Mouse (Mus musculus): ENCODE results near the gene Abhd15. TPM values are rescaled to one million over a fixed set of nuclear protein-coding genes. Genes with fewer than 3 reads are reported as not detected.

The Abhd15 gene
- polyA plus RNA-seq, 1 experiment from 2014 or later, result 1.9 TPM

DNA sequence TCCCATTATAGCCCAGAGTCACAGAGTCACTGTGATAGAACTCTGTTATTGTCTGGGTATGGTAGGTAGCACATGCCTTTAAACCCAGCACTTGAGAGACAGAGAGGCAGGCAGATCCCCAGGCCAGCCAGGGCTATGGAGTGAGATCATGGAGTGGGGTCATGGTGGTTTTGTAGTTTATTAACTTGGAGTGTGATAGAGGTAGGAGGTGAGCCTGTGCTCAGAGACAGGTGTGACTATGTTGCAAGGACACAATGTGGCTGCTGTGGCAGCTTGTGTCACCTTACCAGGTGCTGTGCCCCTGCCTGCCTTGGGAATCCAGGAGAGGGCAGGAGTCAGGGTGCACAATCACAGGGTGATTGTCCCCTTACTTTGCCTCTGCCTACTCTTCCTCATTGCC is 19.4 kb upstream of the Abhd15 start:
- 0 out of 2 replicates have a peak overlapping the region, but pooled peaks have one; percentile 89 for H3K4me2 ChIP-seq (replicated peaks)
- H3K9me3 ChIP-seq, result no peaks in the 10 kb centered on the region
- H3K36me3 ChIP-seq, result peaks cover 12% of the 10 kb centered on the region; the same call in 1 of the 2 replicates
- H3K27me3 ChIP-seq, result no peaks in the 10 kb centered on the region
- H3K9ac ChIP-seq (replicated peaks), result peak overlapping the region; percentile 97; the same call in 1 of the 2 replicates
- no peak overlapping the region for H3K27ac ChIP-seq (replicated peaks)
- no peak for ATAC-seq (replicated peaks)
- 0 out of 2 replicates have a peak overlapping the region, but pooled peaks have one; percentile 93 for H3K4me3 ChIP-seq
- H3K4me1 ChIP-seq, result peaks cover 68% of the 10 kb centered on the region

DNA sequence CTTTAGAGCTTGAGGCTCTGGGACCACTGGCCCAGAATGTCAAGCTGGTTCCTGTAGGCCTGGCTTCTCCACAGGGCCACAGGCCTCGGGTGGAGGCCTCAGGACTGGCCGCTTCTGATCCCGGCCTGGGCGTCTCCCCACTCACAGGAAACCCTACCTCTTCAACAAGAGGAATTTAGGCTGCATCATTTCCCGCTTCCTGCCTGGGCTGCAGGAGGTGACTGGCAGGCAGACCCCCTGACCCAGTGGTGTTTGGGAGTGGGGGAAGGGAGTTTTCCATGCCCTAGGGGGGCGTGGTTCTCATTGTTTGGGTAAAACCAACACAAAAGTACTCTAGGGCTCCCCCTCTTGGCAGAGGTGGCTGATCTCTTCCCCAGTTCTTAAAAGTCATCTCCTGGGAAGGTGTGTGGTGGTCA is 17.6 kb upstream of the Abhd15 start:
- ATAC-seq (replicated peaks), result no peak
- Histone ChIP-seq H3K9ac (replicated peaks) (no peak overlapping the region), H3K4me2 (replicated peaks) (no peak overlapping the region), H3K36me3 (peaks cover 23% of the 10 kb centered on the region), H3K4me3 (no peak overlapping the region), H3K9me3 (no peaks in the 10 kb centered on the region), H3K27ac (replicated peaks) (0 out of 2 replicates have a peak overlapping the region, but pooled peaks have one; percentile 52), H3K4me1 (peaks cover 55% of the 10 kb centered on the region), H3K27me3 (no peaks in the 10 kb centered on the region)
- WGBS, result 22% methylated on average over 6 of the region's 6 CpGs

DNA sequence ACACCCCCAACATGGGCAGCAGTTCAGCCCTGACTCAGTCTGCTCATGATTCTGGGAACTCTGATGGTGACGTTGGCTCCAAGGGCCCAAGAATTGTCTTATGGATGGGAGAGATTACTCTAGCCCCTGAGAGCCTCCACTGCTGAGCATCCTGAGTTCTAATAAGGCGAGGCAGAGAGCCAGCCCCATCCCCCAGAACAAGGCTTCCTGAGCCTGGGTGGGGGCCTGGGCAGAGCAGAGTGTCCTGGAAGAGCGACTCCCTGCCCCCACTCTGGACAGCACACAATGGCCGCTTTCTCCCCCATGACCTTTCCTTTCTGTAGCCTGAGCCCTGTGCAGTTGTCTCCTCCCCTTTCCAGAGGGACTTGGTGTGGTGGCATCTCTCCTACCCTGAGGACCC is 17.1 kb upstream of the Abhd15 start:
- Histone ChIP-seq H3K27me3 (no peaks in the 10 kb centered on the region), H3K27ac (replicated peaks) (peak overlapping the region; percentile 22; the same call in 1 of the 2 replicates), H3K9ac (replicated peaks) (no peak overlapping the region), H3K4me2 (replicated peaks) (no peak overlapping the region), H3K9me3 (no peaks in the 10 kb centered on the region), H3K4me1 (peaks cover 50% of the 10 kb centered on the region), H3K36me3 (peaks cover 28% of the 10 kb centered on the region), H3K4me3 (no peak overlapping the region)
- ATAC-seq (replicated peaks), result no peak
- 49% methylated on average over 4 of the region's 4 CpGs for WGBS

DNA sequence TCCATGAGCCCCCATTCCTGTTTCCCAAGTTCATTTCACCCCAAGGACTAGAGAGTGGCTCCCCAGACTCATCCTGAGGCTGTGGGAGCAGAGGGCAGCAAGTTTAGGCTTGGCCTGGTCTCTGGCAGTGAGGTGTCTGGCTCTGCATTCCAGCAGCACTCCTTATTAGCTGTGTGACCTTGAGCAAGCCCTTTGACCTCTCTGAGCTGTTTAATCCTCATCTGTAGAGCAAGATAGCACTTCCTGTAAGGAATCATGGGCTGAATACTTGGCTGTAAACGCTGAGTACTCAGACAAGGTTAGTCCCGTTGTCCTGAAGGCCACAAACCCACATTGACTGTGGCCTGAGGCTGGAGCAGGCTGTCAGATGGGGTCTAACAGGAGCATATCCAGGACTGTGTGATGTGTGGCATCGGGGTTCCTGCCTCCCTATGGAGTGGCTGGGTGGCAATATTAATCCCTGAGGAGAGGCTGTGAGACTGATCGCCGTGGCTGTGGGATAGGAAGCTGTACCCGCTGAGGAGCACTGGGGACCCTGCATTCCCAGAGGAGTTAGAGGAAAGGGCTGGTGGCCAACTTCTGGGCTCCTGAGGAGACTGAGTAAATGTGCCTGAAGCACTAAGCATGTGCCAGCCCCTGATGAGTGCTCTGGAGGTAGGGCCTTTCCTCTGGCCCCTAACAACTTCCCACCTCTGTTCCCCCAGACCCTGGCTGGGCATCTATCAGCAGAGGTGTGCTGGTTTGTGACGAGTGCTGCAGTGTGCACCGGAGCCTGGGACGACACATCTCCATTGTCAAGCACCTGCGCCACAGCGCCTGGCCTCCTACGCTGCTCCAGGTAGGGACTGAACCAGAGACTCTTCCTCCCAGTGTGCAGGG is 16.4 kb upstream of the Abhd15 start:
- Histone ChIP-seq H3K36me3 (peaks cover 35% of the 10 kb centered on the region), H3K4me3 (no peak overlapping the region), H3K4me2 (replicated peaks) (no peak overlapping the region), H3K27me3 (no peaks in the 10 kb centered on the region), H3K4me1 (peaks cover 50% of the 10 kb centered on the region), H3K9me3 (no peaks in the 10 kb centered on the region), H3K9ac (replicated peaks) (no peak overlapping the region), H3K27ac (replicated peaks) (peak overlapping the region; percentile 22; the same call in 1 of the 2 replicates)
- WGBS, result 80% methylated on average over 12 of the region's 12 CpGs
- ATAC-seq (replicated peaks), result no peak

DNA sequence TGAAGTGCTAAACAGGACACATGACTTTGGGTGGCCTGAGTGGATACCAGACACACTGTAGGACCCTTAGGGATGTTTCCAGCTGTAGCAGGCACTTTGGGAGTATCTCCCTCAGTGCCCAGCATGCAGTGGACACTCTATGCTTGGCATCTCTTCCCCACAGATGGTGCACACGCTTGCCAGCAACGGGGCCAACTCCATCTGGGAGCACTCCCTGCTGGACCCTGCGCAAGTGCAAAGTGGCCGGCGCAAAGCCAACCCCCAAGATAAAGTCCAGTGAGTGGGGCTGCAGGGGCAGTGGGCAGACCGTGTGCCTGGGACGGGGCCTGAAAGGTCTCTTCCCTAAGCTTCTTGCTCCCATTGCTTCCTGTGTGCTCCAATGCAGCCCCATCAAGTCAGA is 15.6 kb upstream of the Abhd15 start:
- no peak overlapping the region for H3K4me2 ChIP-seq (replicated peaks)

DNA sequence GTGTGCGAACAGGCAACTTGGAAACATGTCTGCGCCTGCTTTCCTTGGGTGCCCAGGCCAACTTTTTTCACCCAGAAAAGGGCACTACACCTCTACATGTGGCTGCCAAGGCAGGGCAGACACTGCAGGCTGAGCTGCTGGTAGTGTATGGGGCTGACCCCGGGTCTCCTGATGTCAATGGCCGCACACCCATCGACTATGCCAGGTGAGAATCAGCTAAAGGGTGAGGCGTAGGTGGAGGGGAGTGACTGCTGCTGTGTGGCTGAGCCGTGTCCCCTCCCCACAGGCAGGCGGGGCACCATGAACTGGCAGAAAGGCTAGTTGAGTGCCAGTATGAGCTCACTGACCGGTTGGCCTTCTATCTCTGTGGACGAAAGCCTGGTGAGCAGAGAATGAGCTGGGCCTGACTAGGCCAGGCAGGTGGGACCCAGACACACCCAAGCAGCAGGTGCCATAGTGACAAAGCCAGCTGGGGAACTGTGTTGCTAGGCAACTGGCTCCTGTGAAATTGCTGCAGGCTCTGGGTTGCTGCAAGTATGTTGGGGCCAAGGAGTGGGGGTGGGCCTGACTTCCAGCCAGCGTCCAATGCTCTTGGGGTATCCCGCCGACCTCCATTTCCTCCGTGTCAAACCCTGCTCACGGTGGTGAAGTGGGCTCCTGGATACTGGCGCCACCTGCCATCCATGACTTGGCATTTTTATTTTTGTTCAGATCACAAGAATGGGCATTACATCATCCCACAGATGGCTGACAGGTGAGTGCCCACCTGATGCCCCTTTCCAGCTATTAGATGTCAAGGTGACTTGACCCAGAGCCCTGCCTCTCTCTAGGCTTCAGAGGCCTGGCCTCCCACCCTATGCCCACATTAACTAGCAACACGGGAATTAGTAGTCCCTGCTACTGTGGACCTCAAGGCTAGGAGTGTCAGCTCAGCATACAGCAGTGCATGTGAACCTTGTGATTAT is 14.3 kb upstream of the Abhd15 start:
- H3K36me3 ChIP-seq, result peaks cover 56% of the 10 kb centered on the region

More for the DNA sequence above, 15.6 kb upstream of the Abhd15 start:
- no peak for ATAC-seq (replicated peaks)
- Histone ChIP-seq H3K36me3 (peaks cover 43% of the 10 kb centered on the region), H3K9ac (replicated peaks) (no peak overlapping the region), H3K4me3 (no peak overlapping the region), H3K27ac (replicated peaks) (no peak overlapping the region), H3K27me3 (no peaks in the 10 kb centered on the region), H3K9me3 (no peaks in the 10 kb centered on the region), H3K4me1 (peaks cover 44% of the 10 kb centered on the region)
- WGBS, result 89% methylated on average over 7 of the region's 7 CpGs

DNA sequence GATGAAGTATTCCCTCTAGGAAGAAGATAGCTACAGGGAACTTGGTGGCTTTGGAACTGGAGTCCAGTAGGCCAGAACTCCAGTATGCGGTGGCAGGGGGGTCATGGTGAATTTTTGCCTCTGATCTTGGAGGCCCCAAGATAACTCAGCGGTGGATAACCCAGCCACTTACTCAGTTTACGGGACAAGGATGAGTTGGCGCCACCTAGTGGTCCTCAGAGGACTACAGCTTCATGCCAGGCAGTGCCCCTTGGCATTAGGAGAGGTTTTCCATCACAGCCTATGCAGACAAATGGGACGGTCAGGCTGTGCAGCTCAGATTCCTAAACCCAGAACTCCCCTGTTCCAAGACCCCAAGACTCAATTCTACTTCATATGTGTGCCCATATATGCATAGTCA is 13.5 kb upstream of the Abhd15 start:
- 19% methylated on average over 5 of the region's 5 CpGs for whole genome bisulfite sequencing
- peak; percentile 38; the same call in 1 of the 2 replicates for ATAC-seq (replicated peaks)

More for the DNA sequence above, 14.3 kb upstream of the Abhd15 start:
- no peak for ATAC-seq (replicated peaks)
- WGBS, result 77% methylated on average over 17 of the region's 17 CpGs
- Histone ChIP-seq H3K27me3 (no peaks in the 10 kb centered on the region), H3K4me3 (no peak overlapping the region), H3K27ac (replicated peaks) (no peak overlapping the region), H3K9me3 (no peaks in the 10 kb centered on the region), H3K9ac (replicated peaks) (no peak overlapping the region), H3K4me1 (peaks cover 31% of the 10 kb centered on the region), H3K4me2 (replicated peaks) (no peak overlapping the region)

DNA sequence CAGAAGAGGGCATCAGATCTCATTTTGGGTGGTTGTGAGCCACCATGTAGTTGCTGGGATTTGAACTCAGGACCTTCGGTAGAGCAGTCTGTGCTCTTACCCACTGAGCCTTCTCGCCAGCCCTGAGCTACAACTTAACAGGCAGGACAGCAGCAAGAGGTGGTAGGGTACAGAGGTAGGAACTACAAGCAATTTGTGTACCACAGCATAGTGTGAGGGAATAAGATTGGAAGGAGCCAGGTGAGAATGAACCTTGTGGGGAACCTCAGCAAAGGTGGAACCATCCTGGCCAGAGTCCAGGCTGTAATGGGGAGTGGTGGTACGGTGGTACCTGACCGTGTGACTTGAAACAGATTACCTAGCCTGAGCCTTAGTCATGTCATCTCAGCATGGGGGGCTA is 12.9 kb upstream of the Abhd15 start:
- no peaks in the 10 kb centered on the region for H3K9me3 ChIP-seq
- peaks cover 69% of the 10 kb centered on the region for H3K36me3 ChIP-seq
- H3K4me1 ChIP-seq, result peaks cover 29% of the 10 kb centered on the region
- H3K4me2 ChIP-seq (replicated peaks), result no peak overlapping the region
- H3K4me3 ChIP-seq, result no peak overlapping the region
- no peak overlapping the region for H3K27ac ChIP-seq (replicated peaks)
- no peak for ATAC-seq (replicated peaks)
- H3K9ac ChIP-seq (replicated peaks), result no peak overlapping the region
- no peaks in the 10 kb centered on the region for H3K27me3 ChIP-seq
- WGBS, result 94% methylated on average over 4 of the region's 4 CpGs

More for the DNA sequence above, 13.5 kb upstream of the Abhd15 start:
- Histone ChIP-seq H3K9me3 (no peaks in the 10 kb centered on the region), H3K9ac (replicated peaks) (no peak overlapping the region), H3K4me3 (no peak overlapping the region), H3K27me3 (no peaks in the 10 kb centered on the region), H3K27ac (replicated peaks) (no peak overlapping the region), H3K36me3 (peaks cover 64% of the 10 kb centered on the region), H3K4me2 (replicated peaks) (no peak overlapping the region), H3K4me1 (peaks cover 31% of the 10 kb centered on the region)

DNA sequence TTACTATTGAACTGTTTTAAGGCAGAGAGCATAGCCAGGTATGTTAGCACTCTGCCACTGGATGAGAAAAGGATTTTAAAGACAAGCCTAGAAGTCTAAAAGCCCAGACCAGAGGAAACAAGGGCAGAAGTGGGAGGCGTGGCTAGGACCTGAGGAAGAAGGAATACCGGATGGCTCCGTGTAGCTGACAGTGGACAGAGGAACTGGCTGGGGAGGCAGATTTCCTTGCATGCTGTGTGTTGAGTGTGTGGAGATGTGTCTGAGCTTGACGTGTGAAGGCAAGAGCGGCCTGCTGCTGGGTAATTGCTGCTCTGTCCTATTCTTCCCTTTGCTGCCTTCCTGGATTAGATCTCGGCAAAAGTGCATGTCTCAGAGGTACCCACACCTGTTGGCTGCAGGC is 12.4 kb upstream of the Abhd15 start:
- Histone ChIP-seq H3K9me3 (no peaks in the 10 kb centered on the region), H3K4me1 (peaks cover 25% of the 10 kb centered on the region), H3K36me3 (peaks cover 74% of the 10 kb centered on the region), H3K4me3 (no peak overlapping the region), H3K4me2 (replicated peaks) (no peak overlapping the region), H3K9ac (replicated peaks) (no peak overlapping the region), H3K27me3 (no peaks in the 10 kb centered on the region), H3K27ac (replicated peaks) (no peak overlapping the region)
- 88% methylated on average over 6 of the region's 6 CpGs for WGBS
- no peak for ATAC-seq (replicated peaks)

DNA sequence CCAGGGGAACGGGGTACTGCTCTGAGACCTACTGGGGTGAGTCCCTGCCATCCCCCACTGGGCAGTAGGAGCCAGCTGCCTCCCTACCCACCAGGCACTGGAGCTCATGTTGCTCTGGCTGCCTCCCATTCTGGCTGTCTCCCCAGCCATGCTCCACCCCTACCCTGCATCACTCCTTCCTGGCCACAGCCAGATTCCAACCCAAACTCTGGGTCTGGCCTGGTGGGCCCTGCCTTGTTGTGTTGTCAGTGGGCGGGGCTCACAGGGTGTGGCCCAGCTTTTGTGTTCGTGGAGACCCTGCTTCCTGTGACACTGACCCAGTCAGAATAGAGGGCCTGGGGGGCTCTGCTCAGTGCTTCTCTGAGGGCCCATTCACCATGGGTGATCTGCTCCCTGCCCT is 11.4 kb upstream of the Abhd15 start:
- 75% methylated on average over 3 of the region's 3 CpGs for WGBS
- Histone ChIP-seq H3K9ac (replicated peaks) (no peak overlapping the region), H3K4me1 (peaks cover 21% of the 10 kb centered on the region), H3K9me3 (no peaks in the 10 kb centered on the region), H3K27ac (replicated peaks) (no peak overlapping the region), H3K4me3 (no peak overlapping the region), H3K36me3 (peaks cover 75% of the 10 kb centered on the region), H3K27me3 (no peaks in the 10 kb centered on the region), H3K4me2 (replicated peaks) (no peak overlapping the region)
- ATAC-seq (replicated peaks), result no peak

DNA sequence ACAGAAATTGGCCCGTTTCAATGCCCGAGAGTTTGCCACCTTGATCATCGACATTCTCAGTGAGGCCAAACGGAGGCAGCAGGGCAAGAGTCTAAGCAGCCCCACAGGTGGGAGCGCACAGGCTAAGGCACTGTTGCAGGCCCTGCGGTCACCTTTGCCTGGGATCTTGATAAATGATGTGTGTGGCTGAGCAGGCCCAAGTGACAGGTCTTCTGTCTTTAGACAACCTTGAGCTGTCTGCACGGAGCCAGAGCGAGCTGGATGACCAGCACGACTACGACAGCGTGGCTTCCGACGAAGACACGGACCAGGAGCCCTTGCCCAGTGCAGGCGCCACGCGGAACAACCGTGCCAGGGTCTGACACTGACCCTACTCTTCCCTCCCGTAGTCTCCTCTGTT is 10.5 kb upstream of the Abhd15 start:
- WGBS, result 96% methylated on average over 19 of the region's 19 CpGs
- no peak overlapping the region for H3K9ac ChIP-seq (replicated peaks)
- H3K4me2 ChIP-seq (replicated peaks), result no peak overlapping the region
- H3K27ac ChIP-seq (replicated peaks), result no peak overlapping the region
- no peaks in the 10 kb centered on the region for H3K9me3 ChIP-seq
- peaks cover 73% of the 10 kb centered on the region for H3K36me3 ChIP-seq
- no peak for ATAC-seq (replicated peaks)
- H3K4me1 ChIP-seq, result peaks cover 18% of the 10 kb centered on the region
- no peak overlapping the region for H3K4me3 ChIP-seq
- H3K27me3 ChIP-seq, result no peaks in the 10 kb centered on the region

Measured in forebrain, embryonic 15.5 days (tissue).